Mouse (Mus musculus): ENCODE measurements around the gene Dnajc1. TPM values are rescaled to one million over a fixed set of nuclear protein-coding genes. Genes with fewer than 3 reads are reported as not detected.

The Dnajc1 gene
- polyA plus RNA-seq, 1 experiment from 2014 or later, result 34.5 TPM

DNA sequence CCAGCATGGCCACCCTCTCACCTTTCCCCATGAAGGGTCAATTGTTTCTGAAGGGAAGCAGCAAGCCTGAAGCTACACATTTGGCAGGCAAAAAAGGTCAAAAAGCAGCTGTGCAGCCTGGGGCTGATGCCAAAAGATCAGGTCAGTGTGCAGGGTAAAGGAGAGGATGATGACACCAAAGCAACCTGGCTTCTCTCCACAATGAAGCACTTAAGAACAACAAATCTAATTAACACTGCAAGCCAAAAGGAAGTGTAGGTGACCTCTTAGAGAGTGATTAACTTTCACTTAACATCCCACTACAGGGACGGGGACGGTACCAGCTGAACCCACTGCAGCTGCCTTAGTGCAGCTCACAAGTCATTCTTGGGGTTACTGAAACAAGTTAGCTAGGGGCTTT is 163.4 kb downstream of the Dnajc1 start:
- no peak overlapping the region for H3K4me2 ChIP-seq (replicated peaks; ENCODE audit: low read depth)
- H3K9ac ChIP-seq (ENCODE audit: low read length), result no peak overlapping the region
- no peak for TF ChIP-seq CTCF (IDR thresholded peaks at IDR 0.05; ENCODE audit: low read depth)
- no peak for TF ChIP-seq EP300 (optimal IDR thresholded peaks at IDR 0.05)
- H3K4me3 ChIP-seq (ENCODE audit: low read depth, low read length), result no peak overlapping the region
- no peak for DNase-seq (ENCODE audit: low spot score)
- ATAC-seq (ENCODE audit: low FRiP score, low TSS enrichment), result no peak
- H3K36me3 ChIP-seq (ENCODE audit: control insufficient read depth, insufficient read depth, low read length), result no peaks in the 10 kb centered on the region
- no peaks in the 10 kb centered on the region for H3K4me1 ChIP-seq (replicated peaks; ENCODE audit: control insufficient read depth, insufficient read depth)
- no peaks in the 10 kb centered on the region for H3K27me3 ChIP-seq (ENCODE audit: control insufficient read depth, insufficient read depth, low read length)
- WGBS, result 35% methylated on average over 2 of the region's 2 CpGs
- no peaks in the 10 kb centered on the region for H3K9me3 ChIP-seq (ENCODE audit: control insufficient read depth, low read length)
- H3K27ac ChIP-seq (replicated peaks), result no peak overlapping the region

DNA sequence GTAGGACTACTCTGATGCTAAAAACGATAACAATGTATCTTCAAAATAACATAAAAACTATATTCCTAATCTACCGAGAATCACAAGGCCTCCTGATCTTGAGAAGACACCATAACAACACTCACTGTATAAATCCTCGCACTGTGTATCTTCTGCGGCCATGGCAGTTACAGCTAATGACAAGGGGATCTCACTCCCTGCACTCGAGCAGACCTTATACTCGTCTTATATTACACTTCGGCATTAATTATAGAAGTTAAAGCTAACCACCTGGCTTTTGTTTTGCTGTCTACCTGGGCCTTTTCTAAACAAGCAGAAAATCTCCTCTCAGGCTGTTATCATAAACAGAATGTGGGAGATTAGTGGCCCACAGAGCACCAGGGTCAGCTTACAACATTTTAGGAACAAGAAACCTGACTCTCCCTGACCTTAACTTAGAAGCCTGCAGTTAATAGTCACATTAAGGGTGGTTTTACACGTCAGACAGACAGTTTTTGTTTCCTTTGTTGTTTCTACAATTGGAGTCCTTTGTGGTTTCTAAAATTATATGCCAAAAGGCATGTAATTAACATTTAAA is 164.1 kb downstream of the Dnajc1 start:
- no peak for DNase-seq (ENCODE audit: low spot score)
- Histone ChIP-seq H3K4me2 (replicated peaks; ENCODE audit: low read depth) (no peak overlapping the region), H3K36me3 (ENCODE audit: control insufficient read depth, insufficient read depth, low read length) (no peaks in the 10 kb centered on the region), H3K9ac (ENCODE audit: low read length) (no peak overlapping the region), H3K4me3 (ENCODE audit: low read depth, low read length) (no peak overlapping the region), H3K27me3 (ENCODE audit: control insufficient read depth, insufficient read depth, low read length) (no peaks in the 10 kb centered on the region), H3K9me3 (ENCODE audit: control insufficient read depth, low read length) (no peaks in the 10 kb centered on the region), H3K4me1 (replicated peaks; ENCODE audit: control insufficient read depth, insufficient read depth) (no peaks in the 10 kb centered on the region), H3K27ac (replicated peaks) (no peak overlapping the region)
- TF ChIP-seq CTCF (IDR thresholded peaks at IDR 0.05; ENCODE audit: low read depth) (no peak), EP300 (optimal IDR thresholded peaks at IDR 0.05) (no peak)
- 61% methylated on average over 8 of the region's 8 CpGs for WGBS
- ATAC-seq (ENCODE audit: low FRiP score, low TSS enrichment), result no peak

DNA sequence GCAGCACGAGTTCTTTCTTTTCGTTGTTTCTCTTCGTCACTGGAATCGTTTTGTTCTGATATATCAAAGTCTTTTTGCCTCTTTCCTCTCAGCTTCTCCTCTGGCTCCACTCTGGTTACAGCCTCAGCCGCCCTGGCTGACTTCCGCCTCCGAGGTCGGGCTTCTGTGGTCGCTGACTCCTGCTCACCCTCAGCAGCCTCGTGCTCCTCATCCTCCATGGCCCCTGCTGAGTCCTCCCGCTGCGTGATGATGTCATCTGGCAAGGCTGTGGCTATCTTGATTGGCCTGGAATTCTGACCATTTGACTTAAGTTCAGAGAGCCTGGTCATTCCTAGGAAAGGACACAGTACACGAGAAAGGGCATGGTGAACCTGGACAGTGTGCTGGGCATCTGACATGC is 173.1 kb downstream of the Dnajc1 start:
- DNase-seq (ENCODE audit: low spot score), result no peak
- H3K4me2 ChIP-seq (replicated peaks; ENCODE audit: low read depth), result no peak overlapping the region
- H3K36me3 ChIP-seq (ENCODE audit: control insufficient read depth, insufficient read depth, low read length), result peaks cover 7% of the 10 kb centered on the region; the same call in 1 of the 2 replicates
- H3K4me3 ChIP-seq (ENCODE audit: low read depth, low read length), result no peak overlapping the region
- H3K27me3 ChIP-seq (ENCODE audit: control insufficient read depth, insufficient read depth, low read length), result no peaks in the 10 kb centered on the region
- 74% methylated on average over 13 of the region's 13 CpGs for WGBS
- H3K27ac ChIP-seq (replicated peaks), result no peak overlapping the region
- TF ChIP-seq EP300 (optimal IDR thresholded peaks at IDR 0.05) (no peak), CTCF (IDR thresholded peaks at IDR 0.05; ENCODE audit: low read depth) (no peak)
- H3K4me1 ChIP-seq (replicated peaks; ENCODE audit: control insufficient read depth, insufficient read depth), result no peaks in the 10 kb centered on the region
- ATAC-seq (ENCODE audit: low FRiP score, low TSS enrichment), result no peak
- H3K9me3 ChIP-seq (ENCODE audit: control insufficient read depth, low read length), result no peaks in the 10 kb centered on the region
- H3K9ac ChIP-seq (ENCODE audit: low read length), result no peak overlapping the region

DNA sequence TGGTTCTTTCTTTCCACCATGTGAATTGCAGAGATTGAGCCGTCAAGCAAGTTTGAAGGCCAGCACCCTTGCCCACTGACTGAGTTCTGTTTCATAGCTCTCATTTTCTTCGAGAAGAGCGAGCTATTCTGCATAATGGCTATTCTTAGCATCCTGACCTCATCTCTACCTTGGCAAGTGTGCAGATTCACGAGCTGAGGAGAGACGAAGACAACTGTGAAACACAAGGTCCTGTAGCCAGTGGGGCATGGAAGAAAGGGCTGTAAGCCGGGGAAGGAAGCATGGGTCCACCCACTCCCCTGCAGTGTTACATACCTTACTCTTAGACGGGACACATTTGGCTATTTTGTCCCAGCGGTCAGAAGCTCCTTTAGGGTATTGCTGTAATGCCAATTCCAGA is 173.5 kb downstream of the Dnajc1 start:
- no peak overlapping the region for H3K9ac ChIP-seq (ENCODE audit: low read length)
- H3K4me2 ChIP-seq (replicated peaks; ENCODE audit: low read depth), result no peak overlapping the region
- H3K27me3 ChIP-seq (ENCODE audit: control insufficient read depth, insufficient read depth, low read length), result no peaks in the 10 kb centered on the region
- ATAC-seq (ENCODE audit: low FRiP score, low TSS enrichment) (0 out of 2 replicates have a peak, but pooled peaks have one; percentile 19), DNase-seq (ENCODE audit: low spot score) (no peak)
- no peak overlapping the region for H3K4me3 ChIP-seq (ENCODE audit: low read depth, low read length)
- H3K27ac ChIP-seq (replicated peaks), result no peak overlapping the region
- no peaks in the 10 kb centered on the region for H3K9me3 ChIP-seq (ENCODE audit: control insufficient read depth, low read length)
- H3K4me1 ChIP-seq (replicated peaks; ENCODE audit: control insufficient read depth, insufficient read depth), result no peaks in the 10 kb centered on the region
- WGBS, result 69% methylated on average over 8 of the region's 8 CpGs
- peaks cover 7% of the 10 kb centered on the region; the same call in 1 of the 2 replicates for H3K36me3 ChIP-seq (ENCODE audit: control insufficient read depth, insufficient read depth, low read length)
- TF ChIP-seq EP300 (optimal IDR thresholded peaks at IDR 0.05), result no peak

DNA sequence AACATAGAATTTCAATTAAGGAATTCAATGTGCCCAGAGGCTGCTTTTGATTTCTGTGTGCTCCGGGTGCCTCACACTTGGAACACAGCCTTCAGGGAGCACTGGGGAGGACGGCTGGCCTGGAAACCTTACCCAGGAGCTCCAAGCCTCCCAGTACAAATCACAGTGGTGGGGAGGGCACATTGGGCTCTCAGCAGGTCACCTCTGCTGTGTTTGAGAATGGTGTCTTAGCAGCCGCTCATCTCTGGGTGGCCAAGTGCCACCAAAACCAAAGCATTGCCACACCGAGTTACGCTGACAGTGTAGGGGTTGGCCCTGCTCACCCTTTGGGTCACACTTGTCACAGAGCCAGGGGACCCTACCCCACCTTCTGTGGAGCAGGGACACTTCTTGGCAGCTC is 174.1 kb downstream of the Dnajc1 start:
- Histone ChIP-seq H3K4me3 (ENCODE audit: low read depth, low read length) (no peak overlapping the region), H3K27ac (replicated peaks) (no peak overlapping the region), H3K4me2 (replicated peaks; ENCODE audit: low read depth) (no peak overlapping the region), H3K9ac (ENCODE audit: low read length) (no peak overlapping the region), H3K4me1 (replicated peaks; ENCODE audit: control insufficient read depth, insufficient read depth) (no peaks in the 10 kb centered on the region), H3K9me3 (ENCODE audit: control insufficient read depth, low read length) (no peaks in the 10 kb centered on the region), H3K36me3 (ENCODE audit: control insufficient read depth, insufficient read depth, low read length) (peaks cover 7% of the 10 kb centered on the region; the same call in 1 of the 2 replicates), H3K27me3 (ENCODE audit: control insufficient read depth, insufficient read depth, low read length) (no peaks in the 10 kb centered on the region)
- ATAC-seq (ENCODE audit: low FRiP score, low TSS enrichment) (no peak), DNase-seq (ENCODE audit: low spot score) (no peak)
- 80% methylated on average over 5 of the region's 5 CpGs for WGBS
- TF ChIP-seq EP300 (optimal IDR thresholded peaks at IDR 0.05) (no peak), CTCF (IDR thresholded peaks at IDR 0.05; ENCODE audit: low read depth) (no peak)

DNA sequence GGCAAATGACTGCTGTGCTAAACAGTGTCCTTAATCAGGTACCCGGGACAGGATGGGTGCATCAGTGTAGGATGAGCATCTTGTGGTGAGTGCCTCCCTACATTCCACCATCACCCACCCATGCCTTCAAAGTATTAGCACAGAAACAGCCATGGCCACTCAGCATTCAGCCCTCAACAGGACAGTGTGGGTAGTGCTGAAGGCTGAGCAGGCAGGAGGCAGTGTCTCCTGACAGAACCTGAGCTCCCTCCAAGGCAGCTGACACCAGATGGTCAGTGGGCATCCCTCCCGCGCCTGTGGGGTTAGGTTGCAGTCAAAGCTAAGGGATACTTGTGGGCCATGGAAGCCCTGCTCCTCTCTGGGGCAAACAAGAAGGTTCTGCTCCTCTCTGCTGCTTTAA is 174.8 kb downstream of the Dnajc1 start:
- TF ChIP-seq CTCF (IDR thresholded peaks at IDR 0.05; ENCODE audit: low read depth) (peak; percentile 24; the same call in 1 of the 2 replicates), EP300 (optimal IDR thresholded peaks at IDR 0.05) (no peak)
- Histone ChIP-seq H3K27me3 (ENCODE audit: control insufficient read depth, insufficient read depth, low read length) (no peaks in the 10 kb centered on the region), H3K36me3 (ENCODE audit: control insufficient read depth, insufficient read depth, low read length) (peaks cover 9% of the 10 kb centered on the region; the same call in 1 of the 2 replicates), H3K9me3 (ENCODE audit: control insufficient read depth, low read length) (no peaks in the 10 kb centered on the region), H3K27ac (replicated peaks) (no peak overlapping the region), H3K4me3 (ENCODE audit: low read depth, low read length) (no peak overlapping the region), H3K4me1 (replicated peaks; ENCODE audit: control insufficient read depth, insufficient read depth) (no peaks in the 10 kb centered on the region), H3K9ac (ENCODE audit: low read length) (no peak overlapping the region), H3K4me2 (replicated peaks; ENCODE audit: low read depth) (no peak overlapping the region)
- WGBS, result 55% methylated on average over 3 of the region's 3 CpGs
- DNase-seq (ENCODE audit: low spot score) (no peak), ATAC-seq (ENCODE audit: low FRiP score, low TSS enrichment) (no peak)

Data from stomach, postnatal 0 days (tissue).